Mouse (Mus musculus) CH12.LX (cell line): Measurements from ENCODE around the gene Mecp2.
A peak's percentile ranks its signal among the peaks of the same experiment; 100 is the strongest.

Experiments used
- JUND ChIP-seq: conservative IDR thresholded peaks from 2 replicates; pipeline ENCODE4 v1.6.1; 2011; ENCODE audit warnings: low read depth, low read length, improper control_type of control experiment
- MAFK ChIP-seq: IDR thresholded peaks from 2 replicates; pipeline ENCODE4 v1.6.1; 2011; ENCODE audit warnings: low read length, improper control_type of control experiment; ENCODE audit not compliant: insufficient replicate concordance
- ZKSCAN1 ChIP-seq: IDR thresholded peaks from 2 replicates; pipeline ENCODE4 v1.6.1; 2012; ENCODE audit warnings: low read depth, inconsistent platforms, low read length, improper control_type of control experiment, borderline replicate concordance

DNA sequence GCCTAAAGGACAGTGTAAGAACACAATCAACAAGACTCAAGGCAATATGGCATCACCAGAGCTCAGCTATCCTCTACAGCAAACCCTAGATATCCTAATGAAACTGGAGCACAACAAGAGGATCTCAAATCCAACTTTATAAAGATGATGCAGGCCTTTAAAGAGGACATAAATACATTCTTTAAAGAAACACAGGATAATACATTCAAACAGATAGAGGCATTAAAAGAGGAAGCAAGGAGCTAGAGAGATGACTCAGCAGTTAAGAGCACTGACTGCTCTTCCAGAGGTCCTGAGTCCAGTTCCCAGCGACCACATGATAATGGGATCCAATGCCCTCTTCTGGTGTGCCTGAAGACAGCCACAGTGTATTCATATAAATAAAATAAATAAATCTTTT is 40.0 kb downstream of the Mecp2 start:
- TF ChIP-seq MAFK (0 out of 2 replicates have a peak, but pooled peaks have one; percentile 46), JUND (no peak), ZKSCAN1 (no peak)
